Mouse (Mus musculus): ENCODE results near the gene Vti1b. TPM values are rescaled to one million over a fixed set of nuclear protein-coding genes. Genes with fewer than 3 reads are reported as not detected.
"Not testable (repeated sequence)": the region's sequence is repeated elsewhere in the genome, so short reads cannot be mapped to it uniquely, and the experiment has no call there.

Gene Vti1b
- 100 to 1,000 TPM; 247 to 256 TPM for total RNA-seq (2021)
- long read RNA-seq, experiment 1, transcript Vti1b-203 (5 exons, 1,059 nt): minor isoform, 10 of 149 reads
- long read RNA-seq, experiment 1, transcript Vti1b-201 (6 exons, 1,490 nt): major isoform, 121 of 149 reads
- long read RNA-seq, experiment 1, partial matches to known transcripts: 4 of 149 reads
- long read RNA-seq, experiment 1, other reads (novel, unspliced or antisense): 14 of 149 reads
- long read RNA-seq, experiment 2, transcript Vti1b-201 (6 exons, 1,490 nt): major isoform, 70 of 84 reads
- long read RNA-seq, experiment 2, transcript Vti1b-203 (5 exons, 1,059 nt): minor isoform, 5 of 84 reads
- long read RNA-seq, experiment 2, partial matches to known transcripts: 3 of 84 reads
- long read RNA-seq, experiment 2, other reads (novel, unspliced or antisense): 6 of 84 reads

GRCm38 (mm10) chr12:79172019-79172941 is at the start of gene Vti1b:
TSS of gene Vti1b (minus strand) at chr12:79172667.
- intact Hi-C loops (cut with DNase I): loop anchor here (2.0 kb wide), 1 partner anchor 19 kb away; no protein-coding TSS in a partner anchor
- peak within 1 kb of the TSS; percentile 75 for H3K4me3 ChIP-seq
- TF ChIP-seq CTCF (IDR thresholded peaks at IDR 0.05): peak; percentile 65
- H3K27ac ChIP-seq: peak within 1 kb of the TSS; percentile 100
- DNase-seq (ENCODE audit: extremely low spot score in 1 of 2, low spot score in 2 of 2): peak; percentile 90

- DNase-seq (ENCODE audit: extremely low spot score in 1 of 2, low spot score in 2 of 2): no peak
- no peak overlapping the region for H3K27ac ChIP-seq
- no peak overlapping the region for H3K4me3 ChIP-seq
- intact Hi-C loops (cut with DNase I): no loop called here
- no peak for TF ChIP-seq CTCF (IDR thresholded peaks at IDR 0.05)
These were observed 45.0 kb upstream of the Vti1b start for GRCm38 (mm10) chr12:79217511-79217910.

GRCm38 (mm10) chr12:79211447-79211846 is 39.0 kb upstream of the Vti1b start:
- Histone ChIP-seq H3K27ac (no peak overlapping the region), H3K4me3 (no peak overlapping the region)
- no peak for DNase-seq (ENCODE audit: extremely low spot score in 1 of 2, low spot score in 2 of 2)
- intact Hi-C loops (cut with DNase I): no loop called here
- no peak for TF ChIP-seq CTCF (IDR thresholded peaks at IDR 0.05)

GRCm38 (mm10) chr12:79208703-79209464 is 36.4 kb upstream of the Vti1b start, which contains the start of gene Rdh12:
TSS of gene Rdh12 (plus strand) at chr12:79208914.
- peak within 1 kb of the TSS; percentile 48 for H3K4me3 ChIP-seq
- TF ChIP-seq CTCF (IDR thresholded peaks at IDR 0.05): no peak
- DNase-seq (ENCODE audit: extremely low spot score in 1 of 2, low spot score in 2 of 2): peak; percentile 26 to 27
- intact Hi-C loops (cut with DNase I): no loop called here
- no peak within 1 kb of the TSS for H3K27ac ChIP-seq

- no peak for DNase-seq (ENCODE audit: extremely low spot score in 1 of 2, low spot score in 2 of 2)
- no peak for TF ChIP-seq CTCF (IDR thresholded peaks at IDR 0.05)
- Histone ChIP-seq H3K27ac (no peak overlapping the region), H3K4me3 (no peak overlapping the region)
- intact Hi-C loops (cut with DNase I): no loop called here
These were observed 29.4 kb upstream of the Vti1b start for GRCm38 (mm10) chr12:79201882-79202281.

GRCm38 (mm10) chr12:79197105-79197504 is 24.6 kb upstream of the Vti1b start:
- DNase-seq (ENCODE audit: extremely low spot score in 1 of 2, low spot score in 2 of 2): no peak
- Histone ChIP-seq H3K27ac (no peak overlapping the region), H3K4me3 (no peak overlapping the region)
- no peak for TF ChIP-seq CTCF (IDR thresholded peaks at IDR 0.05)
- intact Hi-C loops (cut with DNase I): no loop called here

- intact Hi-C loops (cut with DNase I): loop anchor here (1.0 kb wide), 1 partner anchor 68 kb away; no protein-coding TSS in a partner anchor
These were observed 21.0 kb upstream of the Vti1b start for GRCm38 (mm10) chr12:79193441-79193840.

GRCm38 (mm10) chr12:79192193-79192592 is 19.7 kb upstream of the Vti1b start, which contains the start of gene Rdh11:
TSS of gene Rdh11 (minus strand) at chr12:79192293.
- Histone ChIP-seq H3K4me3 (peak within 1 kb of the TSS; percentile 62), H3K27ac (peak within 1 kb of the TSS; percentile 7; the same call in 1 of the 2 replicates)
- intact Hi-C loops (cut with DNase I): no loop called here
- TF ChIP-seq CTCF (IDR thresholded peaks at IDR 0.05): no peak
- DNase-seq (ENCODE audit: extremely low spot score in 1 of 2, low spot score in 2 of 2): no peak

More at GRCm38 (mm10) chr12:79193441-79193840, 21.0 kb upstream of the Vti1b start:
- no peak overlapping the region for H3K4me3 ChIP-seq
- H3K27ac ChIP-seq: no peak overlapping the region
- peak; percentile 80 for TF ChIP-seq CTCF (IDR thresholded peaks at IDR 0.05)
- DNase-seq (ENCODE audit: extremely low spot score in 1 of 2, low spot score in 2 of 2): peak; percentile 67 to 69

- TF ChIP-seq CTCF (IDR thresholded peaks at IDR 0.05): peak; percentile 70
- peak; percentile 68 to 73 for DNase-seq (ENCODE audit: extremely low spot score in 1 of 2, low spot score in 2 of 2)
- intact Hi-C loops (cut with DNase I): loop anchor here (2.0 kb wide), 1 partner anchor 19 kb away; the partner anchor contains the start of gene Vti1b
- H3K4me3 ChIP-seq: peak overlapping the region; percentile 62
- H3K27ac ChIP-seq: peak overlapping the region; percentile 7; the same call in 1 of the 2 replicates
These were observed 19.2 kb upstream of the Vti1b start for GRCm38 (mm10) chr12:79191701-79192100.

- peak; percentile 46 to 63 for DNase-seq (ENCODE audit: extremely low spot score in 1 of 2, low spot score in 2 of 2)
- peak overlapping the region; percentile 7; the same call in 1 of the 2 replicates for H3K27ac ChIP-seq
- TF ChIP-seq CTCF (IDR thresholded peaks at IDR 0.05): peak; percentile 15
- intact Hi-C loops (cut with DNase I): loop anchor here (2.0 kb wide), 1 partner anchor 18 kb away; the partner anchor contains the start of gene Vti1b
- peak overlapping the region; percentile 62 for H3K4me3 ChIP-seq
These were observed 18.6 kb upstream of the Vti1b start for GRCm38 (mm10) chr12:79190931-79191673.

GRCm38 (mm10) chr12:79185160-79185559 is 12.7 kb upstream of the Vti1b start:
- intact Hi-C loops (cut with DNase I); H3K4me3 ChIP-seq; DNase-seq (ENCODE audit: extremely low spot score in 1 of 2, low spot score in 2 of 2); H3K27ac ChIP-seq: not testable (repeated sequence)

Data from left cerebral cortex, adult 2 months (tissue).